Mouse (Mus musculus): ENCODE measurements around the gene Naa80. TPM values are rescaled to one million over a fixed set of nuclear protein-coding genes. Genes with fewer than 3 reads are reported as not detected.

The Naa80 gene
- polyA plus RNA-seq, 1 experiment from 2014 or later, result 17.9 TPM

DNA sequence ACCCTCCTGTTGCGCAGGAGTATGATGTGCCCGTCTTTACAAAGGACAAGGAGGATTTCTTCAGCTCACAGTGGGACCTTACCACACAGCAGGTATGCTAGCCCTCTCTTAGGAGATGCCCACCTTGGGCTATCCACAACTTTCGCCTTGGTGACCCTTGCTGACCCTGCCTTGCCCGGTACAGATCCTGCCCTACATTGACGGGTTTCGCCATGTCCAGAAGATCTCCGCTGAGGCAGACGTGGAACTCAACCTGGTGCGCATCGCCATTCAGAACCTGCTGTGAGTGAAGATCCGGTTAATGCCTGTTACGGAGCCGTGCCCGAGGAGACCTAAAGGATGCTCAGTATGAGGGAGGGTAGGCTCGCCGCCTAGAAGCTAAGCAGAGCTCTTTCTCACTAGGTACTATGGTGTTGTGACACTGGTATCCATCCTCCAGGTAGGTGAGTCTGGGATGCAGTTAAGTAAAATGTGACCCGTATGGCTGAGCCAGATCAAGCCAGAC lies 34.4 kb upstream of the Naa80 start:
- DNase-seq (ENCODE audit: extremely low spot score, low spot score), result no peak
- Histone ChIP-seq H3K27me3 (ENCODE audit: poor library complexity, severe bottlenecking) (peaks cover 20% of the 10 kb centered on the region), H3K36me3 (replicated peaks) (peaks cover 35% of the 10 kb centered on the region), H3K9me3 (no peaks in the 10 kb centered on the region), H3K4me3 (no peak overlapping the region; the same call in 1 of the 2 replicates), H3K4me1 (peaks cover 59% of the 10 kb centered on the region), H3K27ac (no peak overlapping the region)
- 94% methylated on average over 17 of the region's 17 CpGs for WGBS

DNA sequence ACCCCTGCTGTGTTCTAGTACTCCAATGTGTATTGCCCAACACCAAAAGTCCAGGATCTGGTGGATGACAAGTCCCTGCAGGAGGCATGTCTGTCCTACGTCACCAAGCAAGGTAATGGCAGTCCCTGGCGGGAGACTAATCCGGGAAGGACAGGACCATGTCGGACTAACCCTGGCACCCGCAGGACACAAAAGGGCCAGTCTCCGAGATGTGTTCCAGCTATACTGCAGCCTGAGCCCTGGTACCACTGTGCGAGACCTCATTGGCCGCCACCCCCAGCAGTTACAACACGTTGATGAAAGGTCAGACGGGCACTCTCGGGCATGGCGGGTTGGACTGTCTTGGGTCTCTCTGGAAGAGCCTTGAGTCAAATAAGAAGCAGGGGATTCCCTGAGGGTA lies 34.0 kb upstream of the Naa80 start:
- 96% methylated on average over 12 of the region's 12 CpGs for WGBS
- peaks cover 25% of the 10 kb centered on the region for H3K27me3 ChIP-seq (ENCODE audit: poor library complexity, severe bottlenecking)
- peaks cover 61% of the 10 kb centered on the region for H3K4me1 ChIP-seq
- no peak for DNase-seq (ENCODE audit: extremely low spot score, low spot score)
- H3K9me3 ChIP-seq, result no peaks in the 10 kb centered on the region
- no peak overlapping the region for H3K27ac ChIP-seq
- no peak overlapping the region for H3K4me3 ChIP-seq
- peaks cover 30% of the 10 kb centered on the region for H3K36me3 ChIP-seq (replicated peaks)

DNA sequence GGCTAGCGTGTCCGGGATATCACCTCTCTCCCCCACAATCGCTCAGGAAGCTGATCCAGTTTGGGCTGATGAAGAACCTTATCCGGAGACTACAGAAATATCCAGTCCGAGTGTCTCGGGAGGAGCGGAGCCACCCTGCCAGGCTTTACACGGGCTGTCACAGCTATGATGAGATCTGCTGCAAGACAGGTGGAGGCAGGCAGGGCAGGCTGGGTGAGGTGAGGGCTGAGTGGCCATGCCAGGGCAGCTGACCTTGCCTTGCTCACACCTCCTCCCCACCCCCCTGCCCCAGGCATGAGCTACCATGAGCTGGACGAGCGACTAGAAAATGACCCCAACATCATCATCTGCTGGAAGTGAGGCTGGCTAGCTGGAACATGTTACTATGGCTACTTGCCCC lies 33.5 kb upstream of the Naa80 start:
- H3K9me3 ChIP-seq, result no peaks in the 10 kb centered on the region
- H3K4me1 ChIP-seq, result peaks cover 63% of the 10 kb centered on the region
- peak overlapping the region; percentile 16; the same call in 1 of the 2 replicates for H3K4me3 ChIP-seq
- H3K36me3 ChIP-seq (replicated peaks), result peaks cover 25% of the 10 kb centered on the region
- WGBS, result 85% methylated on average over 10 of the region's 10 CpGs
- no peak for DNase-seq (ENCODE audit: extremely low spot score, low spot score)
- peaks cover 30% of the 10 kb centered on the region for H3K27me3 ChIP-seq (ENCODE audit: poor library complexity, severe bottlenecking)
- no peak overlapping the region for H3K27ac ChIP-seq

DNA sequence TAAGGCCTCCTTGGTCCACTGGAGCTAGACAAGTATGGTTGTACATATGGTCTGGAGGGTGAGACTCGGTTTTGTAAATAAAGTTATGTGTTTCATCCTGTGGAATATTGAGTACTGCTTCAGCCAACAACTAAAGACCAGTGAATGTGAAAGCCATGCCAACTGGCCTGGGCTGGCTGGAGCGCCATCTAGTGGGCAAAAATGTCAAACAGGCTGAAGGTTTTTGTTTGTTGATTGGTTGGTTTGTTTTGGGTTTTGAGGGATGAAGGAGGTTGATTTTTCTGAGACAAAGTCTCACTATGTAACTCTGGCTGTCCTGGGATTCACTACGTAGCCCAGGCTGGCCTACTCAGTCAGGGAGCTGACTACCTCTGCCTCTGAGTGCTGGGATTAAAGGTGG lies 33.1 kb upstream of the Naa80 start:
- Histone ChIP-seq H3K4me1 (peaks cover 63% of the 10 kb centered on the region), H3K27ac (no peak overlapping the region), H3K27me3 (ENCODE audit: poor library complexity, severe bottlenecking) (peaks cover 34% of the 10 kb centered on the region), H3K36me3 (replicated peaks) (peaks cover 23% of the 10 kb centered on the region), H3K4me3 (peak overlapping the region; percentile 16; the same call in 1 of the 2 replicates), H3K9me3 (no peaks in the 10 kb centered on the region)
- DNase-seq (ENCODE audit: extremely low spot score, low spot score), result peak; percentile 77
- WGBS, result 5% methylated on average over 3 of the region's 3 CpGs

DNA sequence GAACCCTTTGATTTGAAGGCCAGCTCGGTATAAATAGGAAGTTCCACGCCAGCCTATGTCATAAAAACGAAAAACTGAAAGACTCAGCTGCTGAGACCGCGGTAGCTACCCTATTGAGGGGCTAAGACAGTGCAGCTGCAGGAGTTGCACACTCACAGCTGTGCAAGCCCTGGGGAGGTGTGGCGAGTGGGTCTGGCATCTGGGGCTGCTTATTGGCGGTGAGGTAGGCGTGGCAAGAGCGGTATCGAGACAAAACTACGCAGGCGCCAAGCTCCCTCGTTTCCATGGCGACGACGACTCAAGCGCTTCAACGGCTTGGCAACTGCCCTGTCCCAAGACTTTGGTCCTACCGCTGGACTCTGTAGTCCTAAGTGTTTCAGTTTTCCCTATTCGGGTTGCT lies 31.7 kb upstream of the Naa80 start, which contains the start of gene Zmynd10:
TSS of gene Zmynd10 (plus strand) at position 273 of the 400 bp plus-strand sequence.
- WGBS, result 5% methylated on average over 20 of the region's 20 CpGs
- Histone ChIP-seq H3K36me3 (replicated peaks) (peaks cover 23% of the 10 kb centered on the region), H3K4me1 (peaks cover 66% of the 10 kb centered on the region), H3K9me3 (no peaks in the 10 kb centered on the region), H3K27me3 (ENCODE audit: poor library complexity, severe bottlenecking) (peaks cover 48% of the 10 kb centered on the region), H3K27ac (peak within 1 kb of the TSS; percentile 59), H3K4me3 (peak within 1 kb of the TSS; percentile 42)
- peak; percentile 91 for DNase-seq (ENCODE audit: extremely low spot score, low spot score)

DNA sequence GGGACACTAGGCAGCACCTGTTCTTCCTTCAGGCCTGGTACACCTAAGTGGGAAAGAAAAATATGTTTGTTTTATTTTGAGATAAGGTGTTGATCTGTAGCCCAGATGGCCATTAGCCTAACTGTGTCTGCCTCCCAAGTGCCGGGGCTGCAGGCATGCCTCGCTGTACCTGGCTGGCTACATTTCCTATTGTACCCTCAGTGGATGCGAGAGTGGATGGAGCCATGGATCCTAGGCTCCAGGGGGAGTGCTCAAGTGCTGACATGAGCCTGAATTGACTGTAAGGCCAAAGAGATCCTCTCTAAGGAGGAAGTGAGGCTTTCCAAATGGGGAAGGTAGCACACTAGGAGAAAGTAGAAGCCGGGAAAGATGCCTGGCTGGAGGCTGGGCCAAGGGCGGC lies 30.7 kb upstream of the Naa80 start:
- no peak for DNase-seq (ENCODE audit: extremely low spot score, low spot score)
- Histone ChIP-seq H3K27ac (0 out of 2 replicates have a peak overlapping the region, but pooled peaks have one; percentile 35), H3K4me3 (no peak overlapping the region), H3K27me3 (ENCODE audit: poor library complexity, severe bottlenecking) (peaks cover 58% of the 10 kb centered on the region), H3K9me3 (no peaks in the 10 kb centered on the region), H3K4me1 (peaks cover 66% of the 10 kb centered on the region), H3K36me3 (replicated peaks) (peaks cover 23% of the 10 kb centered on the region)
- WGBS, result 79% methylated on average over 5 of the region's 5 CpGs

DNA sequence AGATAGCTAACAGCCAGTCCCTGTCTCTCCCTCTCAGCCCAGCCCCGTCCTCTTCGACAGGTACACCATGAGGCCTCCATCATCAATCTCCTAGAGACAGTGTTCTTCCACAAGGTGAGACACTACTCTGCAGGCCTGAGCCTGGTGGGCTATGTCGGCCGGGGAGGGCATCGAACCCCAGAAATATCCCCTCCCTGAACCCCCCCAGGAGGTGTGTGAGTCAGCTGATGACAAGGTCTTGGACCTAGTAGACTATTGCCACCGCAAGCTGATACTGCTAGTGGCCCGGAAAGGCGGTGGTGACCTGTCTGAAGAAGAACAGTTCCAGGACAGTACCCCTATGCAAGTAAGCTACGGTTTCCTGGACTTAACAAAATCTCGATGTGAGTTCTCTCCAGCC lies 29.9 kb upstream of the Naa80 start:
- H3K4me1 ChIP-seq, result peaks cover 70% of the 10 kb centered on the region
- peaks cover 61% of the 10 kb centered on the region for H3K27me3 ChIP-seq (ENCODE audit: poor library complexity, severe bottlenecking)
- H3K9me3 ChIP-seq, result no peaks in the 10 kb centered on the region
- WGBS, result 90% methylated on average over 10 of the region's 10 CpGs
- H3K4me3 ChIP-seq, result no peak overlapping the region
- H3K27ac ChIP-seq, result peak overlapping the region; percentile 9; the same call in 1 of the 2 replicates
- DNase-seq (ENCODE audit: extremely low spot score, low spot score), result no peak
- H3K36me3 ChIP-seq (replicated peaks), result peaks cover 16% of the 10 kb centered on the region

DNA sequence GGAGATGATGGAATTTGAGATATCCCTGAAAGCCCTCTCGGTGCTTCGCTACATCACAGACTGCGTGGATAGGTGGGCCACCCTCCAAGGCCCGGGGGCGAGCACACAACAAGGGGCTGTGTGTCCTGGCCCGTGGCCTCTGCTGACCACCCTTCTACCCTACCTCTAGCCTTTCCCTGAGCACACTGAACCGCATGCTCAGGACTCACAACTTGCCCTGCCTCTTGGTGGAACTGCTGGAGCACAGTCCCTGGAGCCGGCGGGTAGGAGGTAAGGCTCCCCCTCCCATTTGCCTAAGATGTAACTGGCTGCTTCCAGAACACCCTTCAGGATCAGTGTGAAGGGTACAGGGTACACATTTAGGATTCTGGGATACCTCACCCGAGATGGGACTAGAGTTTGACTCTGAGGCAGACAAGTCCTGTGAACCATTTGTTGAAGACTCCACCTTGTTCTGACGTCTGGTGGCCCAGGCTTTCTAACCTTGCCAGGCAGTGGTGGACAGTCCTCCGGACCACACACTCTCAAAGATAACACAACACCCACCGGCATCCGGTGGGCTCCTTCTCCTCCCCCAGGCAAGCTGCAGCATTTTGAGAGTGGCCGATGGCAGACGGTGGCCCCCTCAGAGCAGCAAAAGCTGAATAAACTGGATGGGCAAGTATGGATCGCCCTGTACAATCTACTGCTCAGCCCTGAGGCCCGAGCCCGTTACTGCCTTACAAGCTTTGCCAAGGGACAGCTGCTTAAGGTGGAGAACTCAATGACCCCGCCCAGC lies 29.2 kb upstream of the Naa80 start:
- Histone ChIP-seq H3K9me3 (no peaks in the 10 kb centered on the region), H3K4me1 (peaks cover 74% of the 10 kb centered on the region), H3K27ac (peak overlapping the region; percentile 9; the same call in 1 of the 2 replicates), H3K4me3 (no peak overlapping the region), H3K36me3 (replicated peaks) (peaks cover 10% of the 10 kb centered on the region), H3K27me3 (ENCODE audit: poor library complexity, severe bottlenecking) (peaks cover 61% of the 10 kb centered on the region)
- DNase-seq (ENCODE audit: extremely low spot score, low spot score), result no peak
- 89% methylated on average over 20 of the region's 20 CpGs for WGBS

DNA sequence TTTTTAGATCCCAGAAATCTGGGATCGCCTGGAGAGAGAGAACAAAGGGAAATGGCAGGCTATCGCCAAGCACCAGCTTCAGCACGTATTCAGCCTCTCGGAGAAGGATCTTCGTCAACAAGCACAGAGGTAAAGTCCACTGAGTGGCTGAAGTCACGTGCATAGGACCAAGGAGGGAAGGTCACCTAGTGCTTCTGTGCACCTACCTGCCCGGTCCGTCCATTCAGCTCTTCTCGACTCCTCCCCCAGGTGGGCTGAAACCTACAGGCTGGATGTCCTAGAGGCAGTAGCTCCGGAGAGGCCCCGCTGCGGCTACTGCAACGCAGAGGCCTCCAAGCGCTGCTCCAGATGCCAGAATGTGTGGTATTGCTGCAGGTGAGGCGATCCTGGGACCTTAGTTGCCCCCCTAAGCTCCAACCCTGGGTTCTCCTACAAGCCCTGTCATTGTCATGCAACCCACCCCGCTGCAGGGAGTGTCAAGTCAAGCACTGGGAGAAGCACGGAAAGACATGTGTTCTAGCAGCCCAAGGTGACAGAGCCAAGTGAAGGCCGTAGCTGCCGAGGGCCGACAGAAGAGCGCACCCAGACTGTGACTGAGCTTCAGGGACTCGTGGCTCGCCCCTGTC lies 28.1 kb upstream of the Naa80 start:
- peak; percentile 41 for DNase-seq (ENCODE audit: extremely low spot score, low spot score)
- peaks cover 85% of the 10 kb centered on the region for H3K4me1 ChIP-seq

DNA sequence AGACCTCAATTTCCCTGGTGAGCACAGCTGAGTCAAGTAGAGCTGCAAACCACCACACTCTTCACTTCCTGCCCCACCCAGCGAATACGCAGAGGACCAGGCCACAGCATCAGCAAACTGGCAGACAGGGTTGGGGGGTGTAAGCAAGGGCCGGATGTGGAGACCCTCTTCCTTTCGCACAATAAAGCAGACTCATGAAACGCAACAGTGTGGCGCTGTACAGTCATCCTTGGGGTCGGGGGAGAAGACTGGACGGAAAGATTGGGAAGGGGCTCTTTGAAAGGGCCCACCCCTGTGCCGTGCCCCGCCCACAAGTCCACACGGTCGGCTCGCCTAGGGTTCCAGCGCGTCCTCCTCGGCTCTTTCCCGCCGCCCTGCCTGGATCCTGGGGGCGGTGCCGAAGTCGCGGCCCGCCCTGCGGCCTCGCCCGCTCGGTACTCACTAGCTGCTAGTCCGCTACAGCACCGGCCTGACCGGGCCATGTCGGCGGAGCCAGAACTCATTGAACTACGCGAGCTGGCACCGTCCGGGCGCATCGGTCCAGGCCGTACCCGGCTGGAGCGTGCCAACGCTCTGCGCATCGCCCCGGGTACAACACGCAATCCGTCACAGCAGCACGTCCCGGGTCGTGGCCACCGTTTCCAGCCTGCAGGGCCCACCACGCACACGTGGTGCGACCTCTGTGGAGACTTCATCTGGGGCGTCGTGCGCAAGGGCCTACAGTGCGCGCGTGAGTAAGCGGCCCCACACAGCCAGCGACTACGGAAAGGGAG lies 27.4 kb upstream of the Naa80 start, which contains the start of gene Rassf1:
TSS of gene Rassf1 (plus strand) at position 439 of the 773 bp plus-strand sequence.
- H3K27me3 ChIP-seq (ENCODE audit: poor library complexity, severe bottlenecking), result peaks cover 61% of the 10 kb centered on the region
- under 1% methylated on average over 63 of the region's 63 CpGs for WGBS

More for the DNA sequence above, 28.1 kb upstream of the Naa80 start:
- Histone ChIP-seq H3K27me3 (ENCODE audit: poor library complexity, severe bottlenecking) (peaks cover 61% of the 10 kb centered on the region), H3K36me3 (replicated peaks) (no peaks in the 10 kb centered on the region), H3K9me3 (no peaks in the 10 kb centered on the region), H3K4me3 (peak overlapping the region; percentile 88), H3K27ac (peak overlapping the region; percentile 88)
- 21% methylated on average over 23 of the region's 23 CpGs for WGBS

DNA sequence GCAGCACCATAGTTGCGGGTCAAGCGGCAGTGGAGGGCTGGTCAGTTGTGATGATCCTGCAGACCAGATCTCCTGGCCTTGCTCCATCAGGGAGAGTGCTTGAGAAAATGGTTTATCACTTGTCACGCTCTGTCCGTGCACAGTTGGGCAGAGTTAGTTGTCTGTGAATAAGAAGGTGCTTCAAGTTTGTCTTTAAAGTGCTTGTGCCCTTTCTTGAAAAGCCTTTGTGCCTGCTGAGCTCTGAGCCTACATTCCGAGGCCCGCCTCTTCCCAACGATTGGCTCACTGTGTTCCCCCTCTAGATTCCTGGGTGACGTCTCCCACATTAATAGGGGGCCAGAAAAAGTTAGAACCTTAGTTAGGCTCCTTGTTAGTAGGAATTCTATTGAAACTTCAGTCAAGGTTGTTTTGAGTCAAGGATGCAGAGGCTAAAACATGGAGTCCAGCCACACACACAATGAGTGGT lies 26.8 kb upstream of the Naa80 start:
- DNase-seq (ENCODE audit: extremely low spot score, low spot score), result no peak
- Histone ChIP-seq H3K27me3 (ENCODE audit: poor library complexity, severe bottlenecking) (peaks cover 61% of the 10 kb centered on the region), H3K36me3 (replicated peaks) (peaks cover 10% of the 10 kb centered on the region), H3K27ac (peak overlapping the region; percentile 88), H3K4me3 (peak overlapping the region; percentile 88), H3K4me1 (peaks cover 85% of the 10 kb centered on the region), H3K9me3 (no peaks in the 10 kb centered on the region)
- 2% methylated on average over 8 of the region's 8 CpGs for WGBS

More for the DNA sequence above, 27.4 kb upstream of the Naa80 start, which contains the start of gene Rassf1:
- Histone ChIP-seq H3K36me3 (replicated peaks) (peaks cover 4% of the 10 kb centered on the region; the same call in 1 of the 2 replicates), H3K4me1 (peaks cover 85% of the 10 kb centered on the region), H3K9me3 (no peaks in the 10 kb centered on the region), H3K4me3 (peak within 1 kb of the TSS; percentile 88), H3K27ac (peak within 1 kb of the TSS; percentile 88)
- DNase-seq (ENCODE audit: extremely low spot score, low spot score), result peak; percentile 74

All from forebrain, embryonic 10.5 days (tissue).